Mouse (Mus musculus): ENCODE results near the gene Igsf21. TPM values are rescaled to one million over a fixed set of nuclear protein-coding genes. Genes with fewer than 3 reads are reported as not detected.

Igsf21 gene
- 0.40 and 0.79 TPM in 2 replicates for polyA plus RNA-seq (2011; ENCODE audit: insufficient read depth, insufficient read length, low read depth, missing spikeins)

GRCm38 (mm10) chr4:140246180-140247005, at the start of gene Igsf21:
TSS of gene Igsf21 (minus strand) at chr4:140246784.
- no peaks in the 10 kb centered on the region for H3K36me3 ChIP-seq (ENCODE audit: control insufficient read depth, insufficient read depth, low read length, poor library complexity, severe bottlenecking)
- H3K9ac ChIP-seq (ENCODE audit: low read depth, poor library complexity, severe bottlenecking) = peak within 1 kb of the TSS; percentile 57
- peaks cover 6% of the 10 kb centered on the region for H3K4me1 ChIP-seq (ENCODE audit: control insufficient read depth, insufficient read depth, low read length)
- peaks cover 3% of the 10 kb centered on the region; the same call in 1 of the 2 replicates for H3K27me3 ChIP-seq (ENCODE audit: control insufficient read depth, insufficient read depth, low read length, poor library complexity, severe bottlenecking)
- TF ChIP-seq CTCF (IDR thresholded peaks at IDR 0.05; ENCODE audit: low read depth, low read length) = no peak
- TF ChIP-seq POLR2A (IDR thresholded peaks at IDR 0.05; ENCODE audit: insufficient read depth, low read length) = no peak
- no peak for TF ChIP-seq EP300 (IDR thresholded peaks at IDR 0.05; ENCODE audit: insufficient read depth, low read depth, low read length)
- H3K4me3 ChIP-seq (ENCODE audit: low read depth, low read length) = peak within 1 kb of the TSS; percentile 57
- no peak within 1 kb of the TSS for H3K27ac ChIP-seq (ENCODE audit: insufficient read depth, low read length)
- H3K9me3 ChIP-seq (replicated peaks; ENCODE audit: control insufficient read depth, insufficient read depth, low read length, poor library complexity, severe bottlenecking) = no peaks in the 10 kb centered on the region

- no peak overlapping the region for H3K4me3 ChIP-seq (ENCODE audit: low read depth, low read length)
- no peak overlapping the region for H3K9ac ChIP-seq (ENCODE audit: low read depth, poor library complexity, severe bottlenecking)
- TF ChIP-seq CTCF (IDR thresholded peaks at IDR 0.05; ENCODE audit: low read depth, low read length) (no peak), POLR2A (IDR thresholded peaks at IDR 0.05; ENCODE audit: insufficient read depth, low read length) (no peak), EP300 (IDR thresholded peaks at IDR 0.05; ENCODE audit: insufficient read depth, low read depth, low read length) (no peak)
- H3K4me1 ChIP-seq (ENCODE audit: control insufficient read depth, insufficient read depth, low read length) = no peaks in the 10 kb centered on the region
- H3K27me3 ChIP-seq (ENCODE audit: control insufficient read depth, insufficient read depth, low read length, poor library complexity, severe bottlenecking) = no peaks in the 10 kb centered on the region
- H3K36me3 ChIP-seq (ENCODE audit: control insufficient read depth, insufficient read depth, low read length, poor library complexity, severe bottlenecking) = no peaks in the 10 kb centered on the region
- no peak overlapping the region for H3K27ac ChIP-seq (ENCODE audit: insufficient read depth, low read length)
- H3K9me3 ChIP-seq (replicated peaks; ENCODE audit: control insufficient read depth, insufficient read depth, low read length, poor library complexity, severe bottlenecking) = no peaks in the 10 kb centered on the region
These were observed 39.2 kb upstream of the Igsf21 start for GRCm38 (mm10) chr4:140285726-140286316.

GRCm38 (mm10) chr4:140283398-140283797, 36.8 kb upstream of the Igsf21 start:
- no peaks in the 10 kb centered on the region for H3K4me1 ChIP-seq (ENCODE audit: control insufficient read depth, insufficient read depth, low read length)
- TF ChIP-seq CTCF (IDR thresholded peaks at IDR 0.05; ENCODE audit: low read depth, low read length) (no peak), POLR2A (IDR thresholded peaks at IDR 0.05; ENCODE audit: insufficient read depth, low read length) (no peak), EP300 (IDR thresholded peaks at IDR 0.05; ENCODE audit: insufficient read depth, low read depth, low read length) (no peak)
- H3K4me3 ChIP-seq (ENCODE audit: low read depth, low read length) = no peak overlapping the region
- H3K9ac ChIP-seq (ENCODE audit: low read depth, poor library complexity, severe bottlenecking) = no peak overlapping the region
- H3K27ac ChIP-seq (ENCODE audit: insufficient read depth, low read length) = no peak overlapping the region
- H3K36me3 ChIP-seq (ENCODE audit: control insufficient read depth, insufficient read depth, low read length, poor library complexity, severe bottlenecking) = no peaks in the 10 kb centered on the region
- H3K9me3 ChIP-seq (replicated peaks; ENCODE audit: control insufficient read depth, insufficient read depth, low read length, poor library complexity, severe bottlenecking) = no peaks in the 10 kb centered on the region
- no peaks in the 10 kb centered on the region for H3K27me3 ChIP-seq (ENCODE audit: control insufficient read depth, insufficient read depth, low read length, poor library complexity, severe bottlenecking)

- no peaks in the 10 kb centered on the region for H3K36me3 ChIP-seq (ENCODE audit: control insufficient read depth, insufficient read depth, low read length, poor library complexity, severe bottlenecking)
- no peak overlapping the region for H3K27ac ChIP-seq (ENCODE audit: insufficient read depth, low read length)
- H3K9ac ChIP-seq (ENCODE audit: low read depth, poor library complexity, severe bottlenecking) = no peak overlapping the region
- H3K4me1 ChIP-seq (ENCODE audit: control insufficient read depth, insufficient read depth, low read length) = no peaks in the 10 kb centered on the region
- H3K27me3 ChIP-seq (ENCODE audit: control insufficient read depth, insufficient read depth, low read length, poor library complexity, severe bottlenecking) = no peaks in the 10 kb centered on the region
- no peak overlapping the region for H3K4me3 ChIP-seq (ENCODE audit: low read depth, low read length)
- no peak for TF ChIP-seq CTCF (IDR thresholded peaks at IDR 0.05; ENCODE audit: low read depth, low read length)
- TF ChIP-seq EP300 (IDR thresholded peaks at IDR 0.05; ENCODE audit: insufficient read depth, low read depth, low read length) = no peak
- no peak for TF ChIP-seq POLR2A (IDR thresholded peaks at IDR 0.05; ENCODE audit: insufficient read depth, low read length)
- H3K9me3 ChIP-seq (replicated peaks; ENCODE audit: control insufficient read depth, insufficient read depth, low read length, poor library complexity, severe bottlenecking) = no peaks in the 10 kb centered on the region
These were observed 31.7 kb upstream of the Igsf21 start for GRCm38 (mm10) chr4:140278269-140278668.

GRCm38 (mm10) chr4:140271913-140272312, 25.3 kb upstream of the Igsf21 start:
- TF ChIP-seq POLR2A (IDR thresholded peaks at IDR 0.05; ENCODE audit: insufficient read depth, low read length) (no peak), CTCF (IDR thresholded peaks at IDR 0.05; ENCODE audit: low read depth, low read length) (no peak), EP300 (IDR thresholded peaks at IDR 0.05; ENCODE audit: insufficient read depth, low read depth, low read length) (no peak)
- Histone ChIP-seq H3K4me3 (ENCODE audit: low read depth, low read length) (no peak overlapping the region), H3K36me3 (ENCODE audit: control insufficient read depth, insufficient read depth, low read length, poor library complexity, severe bottlenecking) (no peaks in the 10 kb centered on the region), H3K9ac (ENCODE audit: low read depth, poor library complexity, severe bottlenecking) (no peak overlapping the region), H3K9me3 (replicated peaks; ENCODE audit: control insufficient read depth, insufficient read depth, low read length, poor library complexity, severe bottlenecking) (no peaks in the 10 kb centered on the region), H3K27me3 (ENCODE audit: control insufficient read depth, insufficient read depth, low read length, poor library complexity, severe bottlenecking) (no peaks in the 10 kb centered on the region), H3K4me1 (ENCODE audit: control insufficient read depth, insufficient read depth, low read length) (no peaks in the 10 kb centered on the region), H3K27ac (ENCODE audit: insufficient read depth, low read length) (no peak overlapping the region)

- Histone ChIP-seq H3K9me3 (replicated peaks; ENCODE audit: control insufficient read depth, insufficient read depth, low read length, poor library complexity, severe bottlenecking) (no peaks in the 10 kb centered on the region), H3K4me1 (ENCODE audit: control insufficient read depth, insufficient read depth, low read length) (no peaks in the 10 kb centered on the region), H3K36me3 (ENCODE audit: control insufficient read depth, insufficient read depth, low read length, poor library complexity, severe bottlenecking) (no peaks in the 10 kb centered on the region), H3K4me3 (ENCODE audit: low read depth, low read length) (no peak overlapping the region), H3K27ac (ENCODE audit: insufficient read depth, low read length) (no peak overlapping the region), H3K9ac (ENCODE audit: low read depth, poor library complexity, severe bottlenecking) (no peak overlapping the region), H3K27me3 (ENCODE audit: control insufficient read depth, insufficient read depth, low read length, poor library complexity, severe bottlenecking) (no peaks in the 10 kb centered on the region)
- no peak for TF ChIP-seq CTCF (IDR thresholded peaks at IDR 0.05; ENCODE audit: low read depth, low read length)
- TF ChIP-seq POLR2A (IDR thresholded peaks at IDR 0.05; ENCODE audit: insufficient read depth, low read length) = no peak
These were observed 23.9 kb upstream of the Igsf21 start for GRCm38 (mm10) chr4:140270451-140270850.

Measured in ES-Bruce4 (cell line).